Mouse (Mus musculus) testis, postnatal 10 days (tissue): ENCODE measurements around the gene Hist2h2be.
"Not testable (repeated sequence)": the region's sequence is repeated elsewhere in the genome, so short reads cannot be mapped to it uniquely, and the experiment has no call there.

ENCODE experiments used
- DNase-seq: peaks from one replicate; pipeline ENCODE4 v3.0.0; 2021; ENCODE audit warnings: low spot score

Gene Hist2h2be

DNA sequence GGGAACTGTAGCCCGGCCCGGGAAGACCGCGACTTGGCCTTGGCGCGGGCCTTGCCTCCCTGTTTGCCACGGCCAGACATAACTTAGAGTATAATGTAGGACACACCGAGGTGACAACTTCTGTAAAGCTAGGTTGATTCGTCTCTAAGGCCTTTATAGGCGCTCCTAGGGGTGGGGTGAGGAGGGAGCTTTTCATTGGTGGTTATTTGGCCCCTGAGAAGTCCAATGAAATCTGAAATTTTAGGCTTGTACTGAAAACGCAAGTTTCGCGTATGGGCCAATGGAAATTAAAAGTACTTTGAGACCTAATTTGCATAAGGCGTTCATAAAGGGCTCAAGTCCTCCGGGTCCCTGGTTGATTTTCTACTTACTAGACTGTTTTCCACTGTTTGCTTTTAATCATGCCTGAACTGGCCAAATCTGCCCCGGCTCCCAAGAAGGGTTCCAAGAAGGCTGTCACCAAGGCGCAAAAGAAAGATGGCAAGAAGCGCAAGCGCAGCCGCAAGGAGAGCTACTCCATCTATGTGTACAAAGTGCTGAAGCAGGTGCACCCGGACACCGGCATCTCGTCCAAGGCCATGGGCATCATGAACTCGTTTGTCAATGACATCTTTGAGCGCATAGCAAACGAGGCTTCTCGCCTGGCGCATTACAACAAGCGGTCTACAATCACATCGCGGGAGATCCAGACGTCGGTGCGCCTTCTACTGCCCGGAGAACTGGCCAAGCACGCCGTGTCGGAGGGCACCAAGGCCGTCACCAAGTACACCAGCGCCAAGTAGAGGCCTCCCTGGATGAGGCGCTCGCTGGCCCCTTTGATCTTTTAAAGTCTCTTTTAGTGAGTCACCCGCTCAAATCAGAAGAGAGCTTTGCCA lies at the start of gene Hist2h2be, which contains the start of gene Hist2h2ac:
Gene Hist2h2be, plus strand, starts transcription at position 355 of the 875 bp plus-strand sequence.
Gene Hist2h2ac, minus strand, starts transcription at position 116 of the 875 bp plus-strand sequence.
- DNase-seq, result peak; percentile 73

DNA sequence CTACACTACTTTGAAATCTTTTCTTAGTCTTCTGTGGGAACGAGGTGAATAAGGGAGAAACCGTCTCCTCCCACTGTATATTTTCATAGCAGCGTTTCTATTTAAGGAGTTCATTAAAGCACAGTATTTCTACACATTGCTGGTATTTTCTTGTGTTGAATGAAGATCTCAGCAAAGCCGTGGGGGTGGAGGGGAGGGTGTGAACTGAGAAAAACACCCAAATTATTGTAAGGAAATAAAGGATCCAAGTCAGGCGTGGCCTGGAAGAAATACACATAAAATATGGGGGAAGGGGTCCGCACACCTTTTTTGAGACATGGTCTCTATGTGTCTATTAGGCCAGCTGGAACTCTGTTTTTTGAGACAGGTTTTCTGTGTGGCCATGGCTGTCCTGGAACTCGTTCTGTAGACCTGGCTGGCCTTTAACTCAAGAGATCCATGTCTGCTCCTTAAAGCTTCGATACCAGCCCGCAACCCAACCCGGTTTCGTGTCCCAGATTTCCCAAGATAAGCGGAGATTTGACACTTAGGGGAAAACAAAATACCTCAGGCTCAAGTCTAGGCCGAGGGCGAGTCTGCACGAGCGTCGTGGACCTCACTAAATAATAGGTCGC lies 49.2 kb upstream of the Hist2h2be start:
- DNase-seq, result no peak

DNA sequence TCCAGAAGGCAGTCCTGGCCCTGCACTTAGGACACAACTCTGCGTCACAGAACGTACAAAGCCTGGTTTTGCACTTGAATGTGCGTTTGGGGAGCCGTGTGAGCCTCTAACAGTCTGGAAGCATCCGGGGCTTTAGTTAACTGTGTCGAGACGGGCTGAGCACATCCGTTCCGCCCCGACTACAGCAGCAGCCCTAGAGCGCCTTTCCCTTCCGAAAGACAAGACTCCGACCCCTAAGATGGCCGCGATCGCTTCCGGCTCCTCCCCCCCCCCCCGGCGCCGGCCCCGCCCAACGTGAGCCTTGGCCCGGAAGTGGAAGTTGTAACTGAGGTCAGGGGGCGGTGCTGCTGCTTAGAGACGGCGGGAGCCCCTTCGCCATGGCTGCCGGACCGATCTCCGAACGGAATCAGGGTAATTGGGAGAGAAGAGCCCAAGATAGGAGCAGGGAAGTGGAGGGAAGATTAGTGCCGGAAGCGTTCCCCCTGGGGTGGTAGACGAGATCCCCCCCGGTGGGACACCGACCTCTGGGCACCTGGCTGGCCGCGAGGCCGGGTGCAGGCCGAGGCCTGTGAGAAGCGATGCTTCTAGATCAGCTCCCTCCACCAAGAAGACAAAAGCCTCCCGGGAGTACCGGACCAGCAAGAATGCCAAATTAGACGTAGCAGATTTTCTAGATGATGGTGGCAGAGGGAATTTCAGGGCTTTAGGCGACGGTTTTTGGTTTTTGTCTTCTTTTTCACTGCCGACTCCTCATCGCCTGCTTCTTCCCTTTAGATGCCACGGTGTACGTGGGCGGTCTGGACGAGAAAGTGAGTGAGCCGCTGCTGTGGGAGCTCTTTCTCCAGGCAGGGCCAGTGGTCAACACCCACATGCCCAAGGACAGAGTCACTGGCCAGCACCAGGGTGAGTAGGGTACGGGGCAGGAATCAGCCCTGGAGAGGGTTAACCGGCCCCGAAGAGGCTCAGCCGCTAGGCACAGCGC lies 48.4 kb upstream of the Hist2h2be start, which contains the start of gene Sf3b4:
Gene Sf3b4, plus strand, starts transcription at position 136 of the 982 bp plus-strand sequence.
- peak; percentile 87 for DNase-seq

DNA sequence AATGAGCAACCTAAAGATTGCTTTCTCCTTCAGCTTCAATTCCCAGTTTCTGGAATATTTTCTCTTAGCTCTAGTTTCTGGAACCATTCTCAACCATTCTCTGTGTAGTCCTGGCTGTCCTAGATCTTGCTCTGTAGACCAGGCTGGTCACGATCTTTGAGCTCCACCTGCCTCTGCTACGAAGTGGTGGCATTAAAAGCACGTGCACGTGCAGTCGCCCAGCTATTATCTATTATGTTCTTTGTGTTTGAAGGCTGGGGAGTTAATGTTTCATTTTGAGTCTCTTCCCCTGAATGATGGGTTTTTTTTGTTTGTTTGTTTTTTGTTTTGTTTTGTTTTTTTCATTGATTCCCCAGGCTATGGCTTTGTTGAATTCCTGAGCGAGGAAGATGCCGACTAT lies 47.7 kb upstream of the Hist2h2be start:
- DNase-seq, result no peak

DNA sequence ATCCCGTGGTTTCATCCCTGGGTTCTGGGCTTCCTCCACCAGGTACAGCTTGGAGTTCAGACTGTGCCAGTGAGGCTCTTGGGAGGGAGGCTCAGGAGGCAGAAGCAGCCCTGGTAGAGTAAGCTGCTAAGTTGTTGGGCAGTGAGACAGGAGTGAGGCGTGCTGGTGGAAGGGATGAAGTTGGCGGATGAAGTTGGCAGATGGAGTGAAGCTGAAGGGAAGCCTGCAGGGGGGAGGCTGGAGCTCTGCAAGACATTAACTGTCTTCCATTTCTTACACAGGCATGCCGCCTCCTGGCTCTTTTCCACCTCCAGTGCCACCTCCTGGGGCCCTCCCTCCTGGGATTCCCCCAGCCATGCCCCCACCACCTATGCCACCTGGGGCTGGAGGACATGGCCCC lies 46.9 kb upstream of the Hist2h2be start:
- not testable (repeated sequence) for DNase-seq

DNA sequence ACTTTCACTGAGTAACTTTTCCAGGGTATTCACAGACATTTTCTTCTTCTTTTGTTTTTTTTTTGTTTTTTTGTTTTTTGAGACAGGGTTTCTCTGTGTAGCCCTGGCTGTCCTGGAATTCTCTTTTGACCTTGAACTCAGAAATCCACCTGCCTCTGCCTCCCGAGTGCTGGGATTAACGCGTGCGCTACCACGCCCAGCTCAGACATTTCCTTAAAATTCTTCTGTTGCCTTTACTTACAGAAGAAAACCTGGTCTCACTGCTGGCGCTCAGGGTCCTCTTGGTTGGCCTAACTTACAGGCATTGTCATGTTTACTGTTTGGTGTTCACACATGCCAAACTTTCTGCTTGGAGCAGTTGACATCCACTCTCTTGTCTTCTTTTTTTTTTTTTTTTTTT lies 45.7 kb upstream of the Hist2h2be start:
- no peak for DNase-seq

DNA sequence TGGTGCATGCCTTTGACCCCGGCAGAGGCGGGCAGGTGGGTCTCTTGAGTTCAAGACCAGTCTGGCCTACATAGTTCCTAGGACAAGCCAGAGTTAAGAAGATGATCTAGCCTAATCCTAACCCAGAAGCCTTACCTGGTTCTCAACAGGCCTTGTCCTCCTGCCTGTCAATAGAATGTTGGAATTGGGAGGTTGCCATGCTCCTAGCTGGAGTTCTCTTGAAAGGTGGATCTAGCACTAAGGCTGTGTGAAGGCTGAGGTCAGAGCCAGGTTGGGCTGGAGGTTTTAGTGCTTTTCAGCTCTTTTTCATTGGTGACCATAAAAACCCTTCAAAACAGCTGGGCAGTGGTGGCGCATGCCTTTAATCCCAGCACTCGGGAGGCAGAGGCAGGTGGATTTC lies 42.5 kb upstream of the Hist2h2be start:
- DNase-seq, result no peak

DNA sequence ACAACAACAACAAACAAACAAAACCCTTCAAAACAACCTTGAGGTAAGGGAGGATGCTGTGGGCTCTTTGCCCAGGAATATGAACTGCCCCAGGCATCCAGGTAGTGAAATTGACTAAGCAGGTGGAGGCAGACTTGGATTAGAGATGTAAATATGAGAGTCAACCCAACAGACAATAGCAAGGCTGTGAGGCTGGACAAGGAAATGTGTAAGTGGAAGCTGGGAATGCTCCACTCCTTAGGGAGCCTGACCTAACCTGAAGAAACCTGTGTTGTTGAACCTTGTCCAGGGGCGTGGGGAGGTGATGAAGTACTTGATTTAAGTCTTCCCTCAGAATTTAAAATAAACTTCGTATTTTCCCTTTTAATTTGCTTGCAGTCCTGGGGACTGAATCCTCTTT lies 42.0 kb upstream of the Hist2h2be start:
- no peak for DNase-seq

DNA sequence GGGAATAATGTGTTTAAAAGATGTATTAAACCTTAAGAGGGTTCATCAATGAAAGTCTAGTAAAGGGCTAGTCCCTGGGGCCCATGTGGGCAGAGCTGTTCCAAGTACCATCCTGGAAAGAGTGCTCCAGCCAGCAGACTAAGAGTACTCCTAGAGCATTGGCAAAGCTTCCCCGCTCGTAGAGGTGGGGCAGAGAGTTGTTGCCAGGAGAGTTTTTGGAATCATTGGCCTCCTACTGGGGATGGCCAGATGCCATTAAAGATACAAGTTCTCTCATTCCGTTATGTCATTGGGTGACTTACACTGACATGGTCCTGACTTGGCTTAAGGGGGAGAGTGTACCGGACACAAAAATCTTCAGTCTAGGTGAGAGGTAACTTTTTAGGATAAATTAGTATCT lies 41.4 kb upstream of the Hist2h2be start:
- DNase-seq, result no peak

DNA sequence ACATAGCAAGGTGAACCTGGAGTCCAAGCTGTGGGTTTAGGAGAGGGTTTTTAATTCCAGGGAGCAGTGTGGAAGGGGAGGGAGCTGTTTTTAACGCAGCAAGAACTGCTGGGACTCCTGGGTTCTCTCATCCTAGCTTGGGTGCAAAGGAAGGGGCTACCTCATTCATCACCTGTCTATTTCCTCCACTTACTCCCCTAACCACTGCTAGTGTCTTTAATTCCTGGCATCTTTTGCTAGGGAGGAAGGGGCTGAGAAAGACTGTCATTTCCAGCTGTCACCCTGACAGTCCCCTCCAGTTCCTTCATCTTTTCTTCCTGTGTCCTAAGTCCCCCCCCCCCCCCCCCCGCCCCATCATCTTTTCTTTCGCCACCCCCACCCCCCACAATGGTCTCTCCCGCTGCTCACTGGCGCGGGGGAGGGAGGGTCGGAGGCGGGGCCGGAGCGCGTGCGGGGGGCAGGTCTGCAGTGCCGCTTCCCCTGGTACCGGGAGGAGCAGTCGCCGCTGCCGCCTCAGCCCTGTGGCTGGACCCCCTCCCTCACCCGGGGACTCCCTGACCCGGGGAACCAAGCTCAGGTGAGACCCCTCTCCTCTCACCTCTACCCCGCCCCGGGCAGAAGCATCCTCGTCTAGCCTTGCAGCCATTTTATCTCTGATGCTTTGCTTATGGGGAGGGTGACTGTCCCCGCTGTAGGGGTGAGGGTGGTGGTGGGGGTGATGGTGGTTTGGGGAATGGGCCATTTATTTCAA lies 40.0 kb upstream of the Hist2h2be start, which contains the start of gene Sv2a:
Gene Sv2a, plus strand, starts transcription at position 425 of the 751 bp plus-strand sequence.
- peak; percentile 78 for DNase-seq

DNA sequence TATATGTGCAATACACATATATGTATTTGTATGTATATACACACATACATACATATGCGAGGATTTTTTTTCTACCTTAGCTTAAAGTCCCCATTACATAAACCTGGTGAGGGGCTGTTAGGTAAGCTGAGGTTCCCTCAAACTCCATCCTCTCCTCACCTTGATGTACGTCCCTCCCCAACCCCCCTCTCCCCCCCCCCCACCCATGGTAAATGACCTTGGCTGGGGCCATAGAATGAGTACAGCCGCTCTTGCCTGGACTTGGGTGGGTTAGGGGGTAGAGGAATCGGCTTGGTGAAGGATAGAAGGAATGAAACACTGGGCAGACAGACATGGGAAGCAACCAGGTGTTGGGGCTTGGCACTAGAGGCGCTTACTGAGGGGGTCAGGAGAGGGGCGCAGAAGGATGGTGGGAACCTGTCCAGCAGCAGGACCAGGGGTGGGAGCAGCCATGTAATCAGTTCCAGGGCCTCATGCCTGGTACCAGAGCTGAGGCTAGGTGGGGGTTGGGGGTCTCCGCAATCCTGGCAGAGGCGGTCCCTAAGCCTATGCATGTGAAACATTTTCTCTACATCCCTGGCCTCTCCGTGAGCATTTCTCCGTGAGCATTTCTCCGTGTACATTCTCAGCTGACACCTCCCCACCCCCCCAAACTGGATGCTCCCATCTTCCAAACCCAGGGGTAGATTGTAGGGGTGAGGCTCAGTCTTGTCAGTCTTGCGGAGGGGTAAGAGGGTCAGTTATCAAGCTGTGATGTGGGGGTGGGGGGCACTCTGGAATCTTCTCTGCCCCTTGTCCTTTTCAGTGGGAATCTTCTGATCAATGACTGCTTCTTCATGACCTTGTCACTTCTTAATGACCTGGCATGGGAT lies 39.2 kb upstream of the Hist2h2be start:
- DNase-seq, result no peak

DNA sequence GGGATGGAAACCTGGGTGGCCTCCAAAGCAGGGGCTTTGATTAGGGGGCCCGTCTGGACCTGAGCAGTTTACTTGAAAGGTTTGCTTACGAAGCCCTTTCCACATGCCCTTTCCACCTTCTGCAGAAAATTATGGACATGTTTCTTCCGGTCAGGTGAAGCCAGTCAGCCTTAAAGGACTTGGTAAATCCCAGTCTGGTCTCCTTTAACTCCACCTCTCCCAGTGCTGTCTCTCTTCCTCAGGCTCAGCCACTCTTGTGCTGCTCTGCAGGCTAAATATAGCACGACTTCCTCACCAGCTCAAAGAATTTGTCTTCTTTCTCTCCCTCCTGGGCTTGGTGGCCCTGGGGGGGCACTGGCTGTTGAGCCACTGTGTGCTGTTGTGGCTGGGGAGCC lies 38.5 kb upstream of the Hist2h2be start:
- DNase-seq, result no peak

DNA sequence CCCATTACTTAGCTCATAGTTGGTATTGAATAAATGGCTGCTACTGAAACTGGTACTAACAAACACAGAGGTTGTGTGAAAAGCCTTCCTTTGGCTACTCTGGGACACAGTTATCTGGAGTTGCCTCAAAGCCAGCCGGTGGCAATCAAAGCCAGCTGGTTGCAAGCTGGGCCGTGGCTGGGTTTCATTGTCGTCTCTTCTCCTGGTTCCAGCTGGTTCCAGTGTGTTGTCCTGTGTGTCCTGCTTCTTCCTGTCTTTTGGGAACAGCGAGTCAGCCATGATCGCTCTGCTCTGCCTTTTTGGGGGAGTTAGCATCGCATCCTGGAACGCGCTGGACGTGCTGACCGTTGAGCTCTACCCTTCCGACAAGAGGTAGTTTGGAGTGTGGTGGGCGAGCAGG lies 27.9 kb upstream of the Hist2h2be start:
- no peak for DNase-seq

DNA sequence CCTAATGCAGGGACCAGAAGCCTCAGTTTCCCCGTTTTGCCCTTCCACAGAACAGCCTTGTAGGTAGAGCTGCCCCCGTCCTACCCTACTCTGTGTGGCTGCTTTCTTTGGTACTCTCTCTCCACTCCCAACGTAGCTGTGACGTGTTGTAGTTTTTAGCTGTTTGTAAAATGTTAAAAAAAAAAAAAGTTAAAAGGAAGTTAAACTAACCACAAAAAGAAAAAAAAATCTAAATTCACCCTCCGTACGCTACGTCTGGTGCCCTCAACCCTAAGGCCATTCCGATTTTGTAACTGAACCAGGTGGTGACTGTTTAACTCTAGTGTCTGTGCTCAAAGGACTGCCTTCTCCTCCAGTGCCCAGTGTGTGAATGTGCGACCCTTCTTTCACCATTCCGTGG lies 26.0 kb upstream of the Hist2h2be start:
- DNase-seq, result no peak

DNA sequence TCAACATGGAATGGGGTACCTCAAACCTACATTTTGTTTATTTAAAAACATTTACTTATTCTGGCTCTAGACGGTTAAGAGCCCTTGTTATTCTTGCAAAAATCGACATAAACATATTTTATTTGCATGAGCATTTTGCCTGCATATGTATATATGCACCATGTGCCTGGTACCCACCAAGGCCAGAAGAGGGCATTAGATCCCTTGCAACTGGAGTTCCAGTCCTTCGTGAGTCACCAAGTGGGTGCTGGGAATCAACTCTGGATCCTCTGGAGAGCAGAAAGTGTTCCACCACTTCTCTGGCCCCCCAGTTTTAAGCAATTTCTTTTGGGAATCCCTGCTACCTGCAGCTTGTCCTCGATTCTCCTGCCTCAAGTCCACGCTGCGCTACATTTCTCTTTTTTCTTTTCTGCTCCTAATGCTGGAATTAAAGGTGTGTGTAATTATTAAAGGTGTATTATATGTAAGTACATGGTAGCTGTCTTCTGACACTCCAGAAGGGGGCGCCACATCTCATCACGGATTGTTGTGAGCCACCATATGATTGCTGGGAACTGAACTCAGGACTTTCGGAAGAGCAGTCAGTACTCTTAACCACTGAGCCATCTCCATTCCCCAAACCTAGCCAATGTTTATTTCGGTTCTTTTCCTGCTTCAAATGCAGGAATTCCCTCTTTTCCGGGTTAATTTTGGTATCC lies 25.2 kb upstream of the Hist2h2be start:
- no peak for DNase-seq

DNA sequence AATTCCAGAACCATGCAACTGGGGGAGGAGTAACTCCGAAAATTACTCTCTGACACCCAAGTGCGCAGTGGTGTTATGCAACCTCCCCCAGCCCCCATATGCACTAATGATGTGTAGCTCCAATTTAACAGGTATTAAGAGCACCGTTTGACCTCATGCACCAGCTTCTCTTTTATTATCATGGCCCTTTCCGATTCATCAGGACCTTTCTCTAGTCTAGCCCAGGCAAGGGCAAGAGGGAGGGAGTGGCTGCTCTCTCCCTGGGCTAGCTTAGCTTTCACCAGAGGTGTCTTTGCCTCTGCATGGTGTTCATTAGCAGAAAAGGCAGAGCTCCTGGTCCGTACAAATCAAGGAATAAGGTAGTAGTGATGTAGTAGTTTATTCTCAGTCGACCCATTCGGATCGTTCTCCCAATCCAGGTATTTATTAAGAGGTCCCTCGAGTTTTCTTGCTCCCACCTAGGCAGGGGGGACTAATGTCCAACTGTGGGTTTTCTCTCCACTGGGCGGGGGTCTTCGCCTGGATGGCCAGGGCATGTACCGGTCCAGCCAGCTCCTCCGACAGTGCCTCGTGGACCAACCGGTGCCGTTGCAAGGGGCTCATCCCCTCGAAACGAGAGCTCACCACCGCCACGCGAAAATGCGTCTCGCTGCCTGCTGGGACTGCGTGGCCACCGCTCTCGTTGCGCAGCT lies 24.3 kb upstream of the Hist2h2be start:
- no peak for DNase-seq

DNA sequence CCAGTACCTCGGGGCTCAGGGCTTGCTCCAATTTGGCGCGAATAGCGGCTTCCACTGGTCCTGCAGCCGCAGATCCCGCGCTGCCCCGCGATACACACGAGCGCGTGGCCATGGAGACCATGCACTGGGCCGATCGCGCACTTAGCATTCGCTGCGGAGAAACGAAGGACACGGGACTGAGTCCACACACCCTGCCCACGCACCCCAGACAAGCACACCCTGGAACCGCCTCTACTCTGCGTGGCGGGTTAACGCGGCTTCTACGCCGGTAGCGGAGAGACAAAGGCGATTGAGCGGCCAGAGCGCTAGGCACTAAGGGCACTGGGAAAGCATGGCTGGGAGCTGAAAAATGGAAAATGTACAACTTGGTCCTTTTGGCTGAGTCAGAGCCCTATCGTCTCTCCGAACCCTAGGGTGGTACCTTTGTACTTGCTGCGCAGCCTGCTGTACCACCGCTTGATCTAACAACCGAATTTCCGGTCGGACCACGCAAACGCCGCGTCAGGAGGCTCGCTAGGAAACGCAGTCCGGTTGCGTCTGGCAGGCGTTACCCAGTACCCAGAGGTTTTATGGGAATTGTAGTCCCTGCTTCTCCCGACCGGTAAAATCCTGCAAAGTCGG lies 23.7 kb upstream of the Hist2h2be start:
- peak; percentile 85 for DNase-seq

DNA sequence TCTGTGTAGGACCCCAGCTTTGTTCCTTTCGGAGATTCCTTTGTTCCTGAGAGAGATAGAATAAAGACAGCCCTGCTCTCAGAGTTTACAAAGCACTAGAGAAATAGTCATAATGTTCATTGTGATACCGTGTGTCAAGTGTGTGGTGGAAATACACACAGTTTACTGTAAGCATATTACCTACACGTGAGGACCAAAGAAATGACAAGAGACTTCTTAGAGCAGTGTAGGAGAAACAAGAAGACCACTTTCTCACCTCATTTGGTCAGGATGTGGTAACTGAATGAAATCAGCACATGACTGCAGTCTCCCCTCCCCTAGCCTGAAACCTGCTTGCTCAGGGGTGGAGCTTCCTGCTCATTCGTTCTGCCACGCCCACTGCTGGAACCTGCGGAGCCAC lies 22.7 kb upstream of the Hist2h2be start:
- no peak for DNase-seq
